Mouse (Mus musculus) megakaryocyte progenitor cell, adult 5-6 weeks (primary cell): ENCODE data around the gene Baz1b. TPM values are rescaled to one million over a fixed set of nuclear protein-coding genes. Genes with fewer than 3 reads are reported as not detected.
"Not testable (repeated sequence)": the region's sequence is repeated elsewhere in the genome, so short reads cannot be mapped to it uniquely, and the experiment has no call there.

ENCODE experiments used
- ATAC-seq: replicated peaks from 2 replicates; pipeline ENCODE4 v1.8.0; 2016; ENCODE audit warnings: mild to moderate bottlenecking, moderate TSS enrichment, inconsistent platforms; ENCODE audit not compliant: poor library complexity
- total RNA-seq, 2 experiments: library from RNA; stranded (forward) in 1 of 2; stranded (reverse) in 1 of 2; fragments of 157-497, 149-512 nt in 1 of 2; fragments of 200-1000 nt in 1 of 2; gene quantifications; 2 replicates each; pipeline versions ENCODE4 v1.2.3 to v1.2.4; 2015 to 2017

Gene Baz1b
- total RNA-seq, 2 experiments from 2014 or later, result 90.2 to 128 TPM

DNA sequence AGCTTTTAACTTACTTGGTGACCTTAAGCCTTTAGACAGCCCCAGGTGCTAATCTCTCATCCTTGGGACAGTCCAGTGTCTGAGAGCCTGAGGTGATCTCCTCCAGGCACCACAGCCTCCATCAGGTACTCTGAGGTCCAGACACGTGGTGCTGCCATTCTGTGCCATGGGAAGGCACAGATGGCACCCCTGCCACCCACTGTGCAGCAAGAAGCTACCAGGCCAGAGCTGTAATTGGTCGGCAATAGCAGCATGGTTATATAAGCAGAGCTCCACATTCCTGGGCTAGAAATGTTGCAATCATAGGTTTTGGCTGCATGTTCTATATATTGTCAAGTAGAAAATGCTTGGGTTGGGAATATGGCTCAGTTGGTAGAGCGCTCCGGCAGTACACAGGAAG, 8.1 kb upstream of the Baz1b start:
- ATAC-seq, result no peak

- ATAC-seq, result no peak
These were observed 7.4 kb upstream of the Baz1b start for GRCm38 (mm10) chr5:135179616-135180015.

GRCm38 (mm10) chr5:135180796-135181195, 6.3 kb upstream of the Baz1b start:
- ATAC-seq, result no peak

- ATAC-seq, result no peak
These were observed 5.3 kb upstream of the Baz1b start for GRCm38 (mm10) chr5:135181776-135182175.

- ATAC-seq, result no peak
These were observed 3.8 kb upstream of the Baz1b start for GRCm38 (mm10) chr5:135183131-135183861.

DNA sequence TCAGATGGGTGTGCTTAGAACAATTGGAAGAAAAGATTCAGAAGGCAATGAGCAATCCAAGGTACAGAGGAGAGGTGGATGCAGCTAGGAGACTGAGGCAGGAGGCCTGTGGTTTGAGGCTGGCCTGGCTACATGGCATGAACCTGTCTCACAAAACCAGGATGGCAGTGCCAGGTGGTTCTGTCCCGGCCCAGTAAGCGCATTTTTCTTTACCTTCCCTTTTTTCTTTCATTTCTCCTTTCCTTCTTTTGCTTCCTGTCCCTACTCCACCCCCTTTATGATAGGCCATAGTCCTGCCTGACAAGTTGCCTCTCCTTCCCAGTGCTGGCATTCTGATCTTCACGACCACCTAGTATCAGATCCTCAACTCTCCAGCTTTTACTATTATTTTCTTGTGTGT, 2.0 kb upstream of the Baz1b start:
- ATAC-seq, result no peak

GRCm38 (mm10) chr5:135185596-135185995, 1.5 kb upstream of the Baz1b start:
- peak; percentile 19; the same call in 1 of the 2 replicates for ATAC-seq

- ATAC-seq, result no peak
These were observed 838 bp upstream of the Baz1b start for GRCm38 (mm10) chr5:135186231-135186620.

- peak; percentile 21 for ATAC-seq
These were observed 517 bp downstream of the Baz1b start for GRCm38 (mm10) chr5:135187349-135188213.

DNA sequence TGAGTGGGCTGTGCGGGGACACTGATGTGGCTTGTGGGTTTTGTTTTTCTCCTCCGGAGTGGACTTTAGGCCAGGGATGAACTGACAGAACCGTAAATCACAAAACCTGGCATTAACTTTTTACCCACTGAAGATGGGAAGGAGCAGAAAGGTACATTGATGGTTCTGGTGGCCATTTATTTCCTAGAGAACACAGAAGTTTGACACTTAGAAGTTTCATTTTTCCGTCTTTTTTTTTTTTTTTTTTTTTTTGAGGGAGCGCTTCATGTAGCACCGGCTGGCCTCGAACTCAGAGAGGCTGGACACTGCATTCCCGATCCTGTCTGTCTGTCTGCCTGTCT, 1.1 kb downstream of the Baz1b start:
- no peak for ATAC-seq

DNA sequence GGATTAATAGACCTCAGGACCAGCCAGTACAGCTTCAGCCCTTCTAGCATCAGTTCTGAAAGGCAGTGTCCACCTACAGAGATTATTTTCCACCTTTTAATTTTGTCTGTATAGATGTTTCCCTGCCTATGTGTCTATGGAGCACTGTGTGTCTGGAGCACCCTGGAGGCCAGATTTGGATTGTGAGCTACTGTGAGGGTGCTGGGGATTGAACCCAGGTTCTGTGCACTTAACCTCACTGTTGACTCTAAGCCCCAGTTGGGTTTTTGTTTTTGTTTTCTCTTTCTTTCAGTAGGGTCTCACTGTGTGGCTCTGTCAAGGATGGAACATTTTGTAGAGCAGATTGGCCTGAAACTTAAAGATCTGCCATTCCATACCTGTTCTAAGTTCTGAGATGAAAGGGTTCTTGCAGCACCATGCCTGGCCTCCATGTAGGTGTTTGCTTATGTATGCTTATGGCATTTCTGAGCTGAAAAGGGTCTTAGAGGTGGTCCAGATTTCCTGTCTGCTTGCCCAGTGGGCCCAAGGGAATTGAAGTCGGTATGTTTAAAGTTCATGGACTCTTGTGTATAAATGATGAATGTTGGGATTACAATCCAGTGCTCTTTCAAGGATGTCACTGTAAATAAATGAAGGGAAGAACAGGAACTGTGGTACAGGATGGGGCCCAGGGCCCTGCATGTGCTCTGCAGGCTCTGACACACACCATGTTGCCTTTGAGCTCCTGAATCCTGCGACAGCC, 2.4 kb downstream of the Baz1b start:
- ATAC-seq, result no peak

DNA sequence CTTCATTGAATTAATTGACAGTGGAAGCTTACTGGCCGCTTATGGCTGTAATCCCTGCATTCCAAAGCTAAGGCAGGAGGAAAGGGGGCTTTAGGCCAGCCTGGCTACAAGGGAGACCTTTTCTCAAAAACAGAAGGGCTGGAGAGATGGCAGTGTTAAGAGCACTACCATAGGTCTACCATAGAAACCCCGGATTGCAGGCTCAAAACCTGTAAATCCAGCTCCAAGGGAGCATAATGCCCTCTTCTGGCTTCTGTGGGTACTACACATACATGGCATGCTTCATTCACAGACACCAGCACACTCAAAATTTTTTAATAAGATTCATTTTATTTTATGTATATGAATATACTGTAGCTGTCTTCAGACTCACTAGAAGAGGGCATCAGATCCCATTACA, 4.6 kb downstream of the Baz1b start:
- peak; percentile 53 for ATAC-seq

DNA sequence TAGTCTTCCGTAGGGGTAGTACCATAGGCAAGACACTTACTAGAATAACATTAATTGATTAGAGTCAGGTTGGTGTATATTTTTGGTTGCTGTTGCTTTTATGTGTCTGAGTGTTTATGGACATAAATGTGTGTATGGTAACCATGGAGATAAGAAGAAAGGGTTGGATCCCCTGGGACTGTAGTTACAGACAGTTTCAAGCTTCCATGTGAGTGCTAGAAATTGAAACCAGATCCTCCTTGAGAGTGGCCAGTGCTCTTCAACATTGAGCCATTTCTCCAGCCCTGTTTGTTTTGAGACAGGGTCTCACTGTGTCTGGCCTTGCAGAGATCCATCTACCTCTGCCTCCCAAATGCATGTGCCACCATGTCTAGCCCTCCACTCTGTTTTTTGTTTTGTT, 5.4 kb downstream of the Baz1b start:
- ATAC-seq, result no peak

- ATAC-seq, result peak; percentile 72
These were observed 9.3 kb downstream of the Baz1b start for GRCm38 (mm10) chr5:135196367-135196766.

DNA sequence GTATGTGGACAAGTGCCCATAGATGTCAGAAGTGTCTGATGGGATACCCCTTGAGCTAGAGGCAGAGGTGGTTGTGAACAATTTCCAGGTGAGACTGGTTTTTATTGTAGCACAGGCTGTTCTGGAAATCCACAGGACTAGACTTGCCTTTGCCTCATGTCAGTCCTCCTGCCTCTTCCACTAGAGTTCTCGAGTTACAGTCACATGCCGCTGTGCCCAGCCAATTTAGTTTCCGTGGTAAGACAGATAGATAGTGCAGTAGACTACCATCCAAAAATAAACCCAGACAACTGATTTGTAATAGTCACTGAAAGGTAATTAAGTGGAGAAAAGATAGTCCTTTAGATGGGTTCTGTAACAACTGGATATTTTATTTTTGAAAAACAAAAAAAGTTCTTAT, 15.7 kb downstream of the Baz1b start:
- ATAC-seq, result no peak

DNA sequence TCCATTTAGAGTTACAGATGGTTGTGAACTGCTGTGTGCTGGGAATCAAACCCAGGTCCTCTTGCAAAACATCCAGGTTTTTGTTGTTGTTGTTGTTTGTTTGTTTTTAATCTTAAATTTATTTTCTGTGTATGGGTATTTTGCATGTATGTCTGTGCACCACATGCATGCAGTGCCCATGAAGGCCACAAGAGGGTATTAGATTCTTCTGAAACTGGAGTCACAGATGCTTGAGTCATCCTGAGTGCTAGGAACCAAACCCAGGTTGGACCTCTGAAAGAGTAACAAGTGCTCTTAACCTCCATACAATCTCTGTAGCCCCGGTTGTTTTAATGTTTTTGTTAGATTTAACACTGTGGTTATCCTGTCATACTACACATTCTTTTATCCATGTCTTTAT, 21.1 kb downstream of the Baz1b start:
- ATAC-seq, result peak; percentile 55; the same call in 1 of the 2 replicates

DNA sequence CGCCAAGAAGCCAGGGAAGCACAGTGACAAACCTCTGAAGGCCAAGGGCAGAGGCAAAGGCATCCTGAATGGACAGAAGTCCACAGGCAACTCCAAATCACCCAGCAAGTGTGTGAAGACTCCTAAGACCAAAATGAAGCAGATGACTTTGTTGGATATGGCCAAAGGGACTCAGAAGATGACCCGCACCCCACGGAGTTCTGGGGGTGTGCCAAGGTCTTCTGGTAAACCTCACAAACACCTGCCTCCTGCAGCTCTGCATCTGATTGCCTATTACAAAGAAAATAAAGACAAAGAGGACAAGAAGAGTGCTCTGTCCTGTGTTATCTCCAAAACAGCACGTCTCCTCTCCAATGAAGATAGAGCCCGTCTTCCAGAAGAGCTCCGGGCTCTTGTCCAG, 29.8 kb downstream of the Baz1b start:
- ATAC-seq, result no peak

- ATAC-seq, result no peak
These were observed 33.9 kb downstream of the Baz1b start for GRCm38 (mm10) chr5:135220941-135221340.

DNA sequence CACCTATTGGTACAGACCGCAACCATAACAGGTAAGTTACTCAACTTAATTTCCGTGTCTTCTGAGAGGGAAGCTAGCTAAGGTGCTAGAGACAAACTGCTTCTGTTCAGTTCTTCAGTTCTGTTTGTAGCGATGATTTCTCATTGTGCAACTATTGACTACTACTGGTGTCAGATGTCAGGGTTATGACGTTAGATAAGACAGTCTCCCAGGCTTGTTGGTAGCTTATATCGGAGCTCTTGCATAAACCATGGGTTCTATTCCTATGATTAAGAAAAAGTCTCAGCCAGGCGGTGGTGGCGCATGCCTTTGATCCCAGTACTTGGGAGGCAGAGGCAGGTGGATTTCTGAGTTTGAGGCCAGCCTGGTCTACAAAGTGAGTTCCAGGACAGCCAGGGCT, 35.0 kb downstream of the Baz1b start:
- ATAC-seq, result no peak

GRCm38 (mm10) chr5:135224169-135224568, 37.1 kb downstream of the Baz1b start:
- ATAC-seq, result no peak

GRCm38 (mm10) chr5:135225879-135226278, 38.8 kb downstream of the Baz1b start:
- not testable (repeated sequence) for ATAC-seq

DNA sequence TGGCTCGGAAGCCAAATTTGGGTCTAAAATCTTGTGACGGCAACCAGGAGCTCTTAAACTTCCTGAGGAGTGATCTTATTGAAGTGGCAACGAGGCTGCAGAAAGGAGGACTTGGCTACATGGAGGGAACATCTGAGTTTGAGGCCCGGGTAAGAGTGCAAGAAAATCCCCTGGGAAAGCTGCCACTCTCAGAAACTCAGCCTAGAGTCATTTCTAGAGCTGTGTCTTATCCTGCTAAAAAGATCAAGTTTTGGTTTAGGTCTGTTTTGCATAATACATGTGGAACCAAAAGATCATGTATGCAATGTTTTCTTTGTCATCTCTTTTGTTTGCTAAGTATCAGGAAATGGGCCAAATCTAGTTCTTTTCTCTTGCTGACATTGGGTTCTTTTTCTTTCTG, 43.1 kb downstream of the Baz1b start:
- ATAC-seq, result no peak
